Mouse (Mus musculus) forebrain, embryonic 13.5 days (tissue): ENCODE data around the gene Clint1. TPM values are rescaled to one million over a fixed set of nuclear protein-coding genes. Genes with fewer than 3 reads are reported as not detected.

Source experiments
- ATAC-seq: fragments of 200-750 bp; cut with Nextera tagmentation; 2 replicates; pipeline ENCODE4 v1.8.0; 2017
- H3K27ac ChIP-seq: fragments of 300-500 bp; sonication (generic); 2 replicates; pipeline ENCODE4 v1.5.1; 2015; ENCODE audit warnings: inconsistent platforms, mild to moderate bottlenecking, moderate library complexity
- H3K27me3 ChIP-seq: fragments of 300-500 bp; sonication (generic); 2 replicates; pipeline ENCODE4 v1.6.1; 2015; ENCODE audit warnings: mild to moderate bottlenecking, inconsistent platforms
- H3K36me3 ChIP-seq: fragments of 300-500 bp; sonication (generic); 2 replicates; pipeline ENCODE4 v1.6.1; 2015; ENCODE audit warnings: mild to moderate bottlenecking, inconsistent platforms; ENCODE audit not compliant: poor library complexity, severe bottlenecking
- H3K4me1 ChIP-seq: fragments of 300-500 bp; sonication (generic); 2 replicates; pipeline ENCODE4 v1.6.1; 2015; ENCODE audit warnings: inconsistent platforms
- H3K4me2 ChIP-seq: fragments of 300-500 bp; sonication (generic); 2 replicates; pipeline ENCODE4 v1.6.1; 2015; ENCODE audit warnings: inconsistent platforms, mild to moderate bottlenecking, moderate library complexity
- H3K4me3 ChIP-seq: fragments of 300-500 bp; sonication (generic); 2 replicates; pipeline ENCODE4 v1.5.1; 2015; ENCODE audit warnings: mild to moderate bottlenecking, inconsistent platforms
- H3K9ac ChIP-seq: fragments of 300-500 bp; sonication (generic); 2 replicates; pipeline ENCODE4 v1.6.1; 2015; ENCODE audit warnings: mild to moderate bottlenecking, inconsistent platforms
- H3K9me3 ChIP-seq: fragments of 300-500 bp; sonication (generic); replicated peaks from 2 replicates; pipeline ENCODE4 v1.6.1; 2016; ENCODE audit warnings: inconsistent platforms
- WGBS: fragments of 180-500 bp; shearing (Covaris S2); methylation state at CpG from one replicate; pipeline ENCODE4 v1.1.7; 2015; 5-methylcytosine and 5-hydroxymethylcytosine counted together
- microRNA-seq: library from miRNA; unstranded; fragments of <30 nt; microRNA quantifications from one replicate; pipeline ENCODE4, GENCODE M21; 2016
- polyA plus RNA-seq: library from polyadenylated mRNA; unstranded; fragments of >200 nt; fragmentation: Nextera tagmentation; extraction: Ambion mirVana; gene quantifications from 2 replicates; pipeline ENCODE4 v1.2.1, GENCODE M21; 2015

Clint1 gene
- polyA plus RNA-seq, 1 experiment from 2014 or later, result 49.8 TPM

DNA sequence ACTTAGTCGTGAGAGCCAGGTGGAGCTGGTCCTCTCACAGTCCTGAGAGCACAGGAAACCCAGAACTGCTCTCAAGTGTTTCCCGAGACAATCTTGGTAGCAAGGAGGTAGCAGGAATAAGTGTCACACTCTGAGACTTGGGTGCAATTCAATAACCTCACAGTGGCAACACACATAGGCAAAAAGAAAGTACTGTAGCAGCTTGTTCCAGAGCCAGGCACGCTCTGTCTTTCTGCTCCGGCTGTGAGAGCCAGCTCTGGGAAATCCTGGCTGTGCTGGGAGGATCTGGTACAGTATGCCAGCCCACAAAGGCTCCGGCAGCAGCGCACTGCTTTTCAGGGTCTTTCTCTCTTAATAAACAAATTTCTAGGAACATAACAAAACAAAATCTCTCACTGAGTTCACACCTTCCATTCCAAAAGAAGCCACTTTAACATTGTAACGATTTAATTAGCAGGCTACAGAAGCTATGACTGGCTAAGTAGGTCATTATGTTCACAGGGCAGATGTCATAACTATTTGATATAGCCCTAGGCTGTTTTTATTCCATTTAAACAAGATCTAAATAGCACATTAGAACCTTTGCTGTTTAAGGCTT, 91.4 kb downstream of the Clint1 start:
- H3K9ac ChIP-seq, result peak overlapping the region; percentile 88

DNA sequence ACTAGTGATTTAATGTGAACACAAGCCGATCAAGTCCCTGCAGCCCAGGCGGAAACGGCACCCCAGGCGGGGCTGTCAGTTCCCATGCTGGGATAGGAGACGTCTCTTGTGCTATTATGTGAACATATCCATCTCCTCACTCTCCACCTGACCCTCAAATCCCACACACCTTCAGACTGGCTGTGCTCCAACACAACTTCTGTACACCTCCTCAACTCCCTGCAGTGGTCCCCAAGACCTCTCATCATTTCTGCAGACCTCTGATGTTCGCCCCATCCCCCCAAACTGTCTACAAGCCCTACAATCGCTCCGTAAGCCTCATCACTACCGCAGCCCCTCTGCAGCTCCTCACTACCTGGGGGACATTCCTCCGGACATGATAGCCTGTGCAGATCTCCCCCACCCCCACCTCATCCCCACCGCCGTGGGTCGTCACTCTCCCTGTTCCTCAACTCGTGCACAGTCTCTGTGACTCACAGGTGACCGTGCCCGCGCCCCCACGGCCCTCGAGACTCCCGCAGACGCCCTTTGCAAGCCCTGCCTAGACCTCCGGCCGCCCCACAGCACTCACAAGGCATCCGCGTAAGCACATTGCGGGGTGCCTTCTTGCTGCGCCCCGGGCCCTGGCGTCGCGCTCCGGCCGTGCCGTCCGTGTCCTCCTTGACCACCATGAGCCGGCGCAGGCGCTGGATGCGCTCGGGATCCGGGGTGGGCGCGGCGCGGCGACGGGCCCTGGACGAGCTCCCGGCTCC, 92.2 kb downstream of the Clint1 start:
- WGBS, result under 1% methylated on average over 49 of the region's 49 CpGs
- H3K36me3 ChIP-seq, result peaks cover 9% of the 10 kb centered on the region; the same call in 1 of the 2 replicates
- peak overlapping the region; percentile 59 for H3K27ac ChIP-seq
- H3K9me3 ChIP-seq, result no peaks in the 10 kb centered on the region
- H3K27me3 ChIP-seq, result no peaks in the 10 kb centered on the region
- H3K4me3 ChIP-seq, result peak overlapping the region; percentile 85
- H3K4me2 ChIP-seq, result peak overlapping the region; percentile 87
- peak; percentile 59 for ATAC-seq
- H3K4me1 ChIP-seq, result peaks cover 16% of the 10 kb centered on the region
- H3K9ac ChIP-seq, result peak overlapping the region; percentile 88

More for the DNA sequence above, 91.4 kb downstream of the Clint1 start:
- Histone ChIP-seq H3K4me2 (peak overlapping the region; percentile 87), H3K9me3 (no peaks in the 10 kb centered on the region), H3K4me3 (peak overlapping the region; percentile 85), H3K27ac (peak overlapping the region; percentile 8; the same call in 1 of the 2 replicates), H3K36me3 (peaks cover 9% of the 10 kb centered on the region; the same call in 1 of the 2 replicates), H3K4me1 (peaks cover 16% of the 10 kb centered on the region), H3K27me3 (no peaks in the 10 kb centered on the region)
- peak; percentile 36; the same call in 1 of the 2 replicates for ATAC-seq
- WGBS, result 41% methylated on average over 7 of the region's 7 CpGs

DNA sequence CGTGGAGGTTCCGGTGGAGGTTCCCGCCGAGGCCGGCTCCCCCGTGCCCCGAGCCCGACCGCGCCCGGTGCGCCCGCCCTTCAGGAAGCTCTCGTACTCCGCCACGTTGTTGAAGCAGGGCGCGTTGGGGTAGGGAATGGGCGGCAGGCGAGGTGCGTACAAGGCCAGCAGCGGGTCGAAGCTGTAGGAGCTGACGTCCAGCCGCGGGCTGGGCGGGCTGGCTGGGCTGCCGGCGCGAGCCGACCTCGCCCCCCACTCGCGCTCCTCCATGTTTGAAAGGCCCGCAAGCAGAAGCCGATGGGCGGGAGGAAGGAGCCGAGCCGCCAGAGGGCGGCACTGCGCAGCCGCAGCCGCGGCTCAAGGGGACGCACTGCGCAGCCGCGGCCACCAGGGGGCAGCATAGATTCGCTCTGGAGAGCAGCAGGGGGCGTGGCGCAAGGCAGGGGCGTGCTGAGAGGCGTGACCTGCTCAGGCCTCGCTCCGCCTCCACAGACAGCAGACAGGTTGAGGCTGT, 92.8 kb downstream of the Clint1 start, which contains the start of gene Lsm11:
Lsm11 (minus strand) TSS at position 293 of the 514 bp plus-strand sequence.
- H3K4me2 ChIP-seq, result peak within 1 kb of the TSS; percentile 87
- H3K9me3 ChIP-seq, result no peaks in the 10 kb centered on the region
- WGBS, result under 1% methylated on average over 52 of the region's 55 CpGs
- H3K9ac ChIP-seq, result peak within 1 kb of the TSS; percentile 88
- peaks cover 16% of the 10 kb centered on the region for H3K4me1 ChIP-seq
- H3K27ac ChIP-seq, result peak within 1 kb of the TSS; percentile 59
- H3K4me3 ChIP-seq, result peak within 1 kb of the TSS; percentile 85
- ATAC-seq, result peak; percentile 87
- peaks cover 13% of the 10 kb centered on the region for H3K36me3 ChIP-seq
- no peaks in the 10 kb centered on the region for H3K27me3 ChIP-seq

DNA sequence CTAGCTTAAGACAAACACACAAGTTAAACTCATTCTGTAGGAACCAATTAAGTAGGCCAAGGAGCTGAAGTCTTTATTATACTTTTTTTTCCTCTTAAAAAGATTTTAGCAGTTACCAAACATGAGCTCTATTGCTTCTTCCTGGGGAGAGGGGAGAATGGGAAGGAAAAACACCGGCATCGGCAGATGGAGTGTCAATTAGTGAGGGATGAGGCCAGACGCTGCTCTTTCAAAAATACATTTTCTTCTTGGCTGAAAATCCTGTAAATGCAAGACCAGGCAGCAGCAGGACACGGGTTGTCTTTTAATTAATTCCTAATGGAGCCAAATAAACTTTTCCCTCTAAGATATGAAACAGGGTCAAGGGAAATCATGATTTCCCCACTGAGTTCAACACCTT, 94.9 kb downstream of the Clint1 start:
- 84% methylated on average over 4 of the region's 4 CpGs for WGBS
- no peak overlapping the region for H3K4me3 ChIP-seq
- H3K36me3 ChIP-seq, result peaks cover 22% of the 10 kb centered on the region
- no peak overlapping the region for H3K27ac ChIP-seq
- peaks cover 16% of the 10 kb centered on the region for H3K4me1 ChIP-seq
- H3K9ac ChIP-seq, result no peak overlapping the region
- H3K4me2 ChIP-seq, result no peak overlapping the region
- ATAC-seq, result no peak
- H3K9me3 ChIP-seq, result no peaks in the 10 kb centered on the region
- no peaks in the 10 kb centered on the region for H3K27me3 ChIP-seq

DNA sequence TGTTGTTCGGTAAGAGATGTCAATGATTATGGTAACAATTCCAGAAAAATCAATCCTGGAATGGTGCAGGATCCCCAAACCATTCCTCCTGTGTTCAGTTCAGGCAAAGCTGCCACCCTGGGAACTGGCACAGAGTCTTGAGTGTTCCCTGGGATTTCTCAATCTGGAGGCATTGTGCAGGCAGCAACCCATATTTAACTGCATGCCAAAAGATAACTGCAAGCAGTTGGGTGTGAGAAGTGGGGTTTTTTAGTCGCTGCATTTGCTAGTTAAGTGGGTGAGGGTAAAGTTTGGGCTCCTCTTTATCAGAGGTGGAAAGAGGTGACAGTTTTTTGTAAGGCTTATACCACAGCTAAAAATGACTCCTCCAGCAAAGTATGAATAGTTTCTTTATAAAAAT, 95.6 kb downstream of the Clint1 start:
- Histone ChIP-seq H3K4me1 (peaks cover 16% of the 10 kb centered on the region), H3K9ac (no peak overlapping the region), H3K4me3 (no peak overlapping the region), H3K27me3 (no peaks in the 10 kb centered on the region), H3K9me3 (no peaks in the 10 kb centered on the region), H3K36me3 (peaks cover 22% of the 10 kb centered on the region), H3K27ac (no peak overlapping the region), H3K4me2 (no peak overlapping the region)
- ATAC-seq, result no peak
- 89% methylated on average over 2 of the region's 2 CpGs for WGBS

DNA sequence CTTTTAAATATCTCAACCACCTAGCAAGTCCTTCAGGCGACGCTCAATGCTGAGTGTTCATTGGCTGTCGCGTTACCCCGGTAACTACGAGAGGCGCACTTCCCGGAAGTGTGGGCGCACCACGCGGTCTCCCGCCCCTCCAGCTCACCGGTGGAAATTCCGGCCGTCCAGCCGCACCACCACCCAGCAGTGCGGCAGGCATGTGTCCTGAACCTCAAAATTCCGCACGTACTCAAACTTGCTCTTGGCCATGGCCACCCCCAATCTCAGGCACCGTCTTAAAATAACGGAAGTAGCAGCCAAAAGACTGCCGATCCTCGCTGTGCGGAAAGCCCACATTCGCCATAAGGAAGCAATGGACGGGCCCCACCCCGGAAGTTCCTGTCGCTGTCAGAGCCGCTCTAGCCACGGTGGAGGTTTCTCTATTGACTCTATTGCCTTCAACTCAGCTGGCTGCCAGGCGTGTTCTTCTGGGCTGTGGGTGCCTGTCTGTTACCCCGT, 103.3 kb downstream of the Clint1 start, which contains the start of gene Thg1l:
Thg1l (minus strand) TSS at position 368 of the 501 bp plus-strand sequence.
- no peaks in the 10 kb centered on the region for H3K9me3 ChIP-seq

DNA sequence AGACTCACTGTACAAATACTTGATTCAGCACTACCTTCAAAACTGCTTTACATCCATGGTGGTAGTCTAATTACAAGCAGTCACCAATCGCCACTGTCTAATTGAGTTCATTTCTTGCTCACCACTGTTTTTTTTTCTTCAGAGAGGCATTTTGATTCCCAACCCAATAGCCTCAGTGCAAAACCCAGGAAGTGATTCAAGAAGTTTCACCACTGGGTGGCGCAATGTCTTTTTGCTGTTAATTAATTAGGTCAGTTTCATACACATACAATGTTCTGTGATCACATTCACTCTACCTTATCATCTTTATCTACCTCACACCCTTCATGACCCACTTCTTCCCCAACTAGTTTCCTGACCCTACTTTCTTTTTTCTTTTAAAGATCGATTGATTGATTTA, 107.7 kb downstream of the Clint1 start:
- 75% methylated on average over 3 of the region's 3 CpGs for WGBS
- no peak overlapping the region for H3K4me2 ChIP-seq
- H3K9me3 ChIP-seq, result no peaks in the 10 kb centered on the region
- H3K9ac ChIP-seq, result no peak overlapping the region
- H3K4me3 ChIP-seq, result no peak overlapping the region
- peaks cover 3% of the 10 kb centered on the region; the same call in 1 of the 2 replicates for H3K4me1 ChIP-seq
- no peaks in the 10 kb centered on the region for H3K27me3 ChIP-seq
- no peaks in the 10 kb centered on the region for H3K36me3 ChIP-seq
- no peak for ATAC-seq
- H3K27ac ChIP-seq, result no peak overlapping the region

More for the DNA sequence above, 103.3 kb downstream of the Clint1 start, which contains the start of gene Thg1l:
- H3K27me3 ChIP-seq, result no peaks in the 10 kb centered on the region
- WGBS, result under 1% methylated on average over 32 of the region's 32 CpGs
- peaks cover 9% of the 10 kb centered on the region; the same call in 1 of the 2 replicates for H3K4me1 ChIP-seq
- no peak within 1 kb of the TSS for H3K27ac ChIP-seq
- peak within 1 kb of the TSS; percentile 59 for H3K9ac ChIP-seq
- ATAC-seq, result peak; percentile 99
- H3K4me2 ChIP-seq, result peak within 1 kb of the TSS; percentile 59
- peaks cover 10% of the 10 kb centered on the region for H3K36me3 ChIP-seq
- peak within 1 kb of the TSS; percentile 66 for H3K4me3 ChIP-seq

DNA sequence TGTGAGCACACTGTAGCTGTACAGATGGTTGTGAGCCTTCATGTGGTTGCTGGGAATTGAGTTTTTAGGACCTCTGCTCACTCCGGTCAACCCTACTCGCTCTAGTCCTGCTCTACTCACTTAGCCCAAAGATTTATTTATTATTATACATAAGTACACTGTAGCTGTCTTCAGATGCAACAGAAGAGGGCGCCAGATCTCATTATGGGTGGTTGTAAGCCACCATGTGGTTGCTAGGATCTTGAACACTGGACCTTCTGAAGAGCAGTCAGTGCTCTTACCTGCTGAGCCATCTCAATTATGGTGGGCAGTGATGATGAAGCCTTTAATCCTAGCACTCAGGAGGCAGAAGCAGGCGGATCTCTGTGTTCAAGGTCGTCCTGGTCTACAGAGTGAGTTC, 108.2 kb downstream of the Clint1 start:
- 81% methylated on average over 5 of the region's 5 CpGs for WGBS
- no peaks in the 10 kb centered on the region for H3K4me1 ChIP-seq
- no peak overlapping the region for H3K27ac ChIP-seq
- no peak overlapping the region for H3K4me2 ChIP-seq
- H3K36me3 ChIP-seq, result no peaks in the 10 kb centered on the region
- no peak for ATAC-seq
- no peaks in the 10 kb centered on the region for H3K9me3 ChIP-seq
- no peak overlapping the region for H3K4me3 ChIP-seq
- no peaks in the 10 kb centered on the region for H3K27me3 ChIP-seq
- no peak overlapping the region for H3K9ac ChIP-seq

Small RNA genes lying within 50 kb of the gene (microRNA-seq; reads per million reads assigned to microRNA genes)
- not detected for gene Gm22751

Other genes starting within 250 kb of the Clint1 start
- gene Lsm11, start 92.9 kb downstream of the Clint1 start, polyA plus RNA-seq, result 8.7 and 8.8 TPM in 2 replicates
- gene Thg1l, start 103.4 kb downstream of the Clint1 start, polyA plus RNA-seq, result 10.5 and 11.6 TPM in 2 replicates
- gene Sox30, start 128.3 kb downstream of the Clint1 start, polyA plus RNA-seq, result not detected in 2 replicates
- 2.6 and 4.3 TPM in 2 replicates for gene Gm12166, start 200.3 kb downstream of the Clint1 start, polyA plus RNA-seq
- 6.2 and 7.2 TPM in 2 replicates for gene Adam19, start 203.9 kb downstream of the Clint1 start, polyA plus RNA-seq